Mouse (Mus musculus): ENCODE data around the gene Thumpd2. TPM values are rescaled to one million over a fixed set of nuclear protein-coding genes. Genes with fewer than 3 reads are reported as not detected.
A peak's percentile ranks its signal among the peaks of the same experiment; 100 is the strongest.

The Thumpd2 gene
- polyA plus RNA-seq, 1 experiment from 2014 or later = 5.0 TPM

- no peaks in the 10 kb centered on the region for H3K27me3 ChIP-seq (ENCODE audit: insufficient read depth, low read length)
- peaks cover 38% of the 10 kb centered on the region for H3K36me3 ChIP-seq (replicated peaks; ENCODE audit: insufficient read depth, low read length)
- DNase-seq (no peak), ATAC-seq (no peak)
- H3K4me3 ChIP-seq (ENCODE audit: low read depth, low read length) = no peak overlapping the region
- no peak overlapping the region for H3K9ac ChIP-seq (replicated peaks)
- no peaks in the 10 kb centered on the region for H3K9me3 ChIP-seq (ENCODE audit: low read length)
- no peak overlapping the region for H3K27ac ChIP-seq (ENCODE audit: low read depth)
- TF ChIP-seq EP300 (IDR thresholded peaks at IDR 0.05; ENCODE audit: low read depth) (peak; percentile 28; the same call in 1 of the 2 replicates), CTCF (IDR thresholded peaks at IDR 0.05; ENCODE audit: low read depth) (no peak)
- no peak overlapping the region for H3K4me2 ChIP-seq (ENCODE audit: low read depth, low read length)
- WGBS (ENCODE audit: insufficient replicate concordance) = 50% methylated on average over 2 of the region's 2 CpGs
- H3K4me1 ChIP-seq (ENCODE audit: insufficient read depth) = peaks cover 6% of the 10 kb centered on the region; the same call in 1 of the 2 replicates
These were observed 23.2 kb downstream of the Thumpd2 start for GRCm38 (mm10) chr17:81041662-81042061.

DNA sequence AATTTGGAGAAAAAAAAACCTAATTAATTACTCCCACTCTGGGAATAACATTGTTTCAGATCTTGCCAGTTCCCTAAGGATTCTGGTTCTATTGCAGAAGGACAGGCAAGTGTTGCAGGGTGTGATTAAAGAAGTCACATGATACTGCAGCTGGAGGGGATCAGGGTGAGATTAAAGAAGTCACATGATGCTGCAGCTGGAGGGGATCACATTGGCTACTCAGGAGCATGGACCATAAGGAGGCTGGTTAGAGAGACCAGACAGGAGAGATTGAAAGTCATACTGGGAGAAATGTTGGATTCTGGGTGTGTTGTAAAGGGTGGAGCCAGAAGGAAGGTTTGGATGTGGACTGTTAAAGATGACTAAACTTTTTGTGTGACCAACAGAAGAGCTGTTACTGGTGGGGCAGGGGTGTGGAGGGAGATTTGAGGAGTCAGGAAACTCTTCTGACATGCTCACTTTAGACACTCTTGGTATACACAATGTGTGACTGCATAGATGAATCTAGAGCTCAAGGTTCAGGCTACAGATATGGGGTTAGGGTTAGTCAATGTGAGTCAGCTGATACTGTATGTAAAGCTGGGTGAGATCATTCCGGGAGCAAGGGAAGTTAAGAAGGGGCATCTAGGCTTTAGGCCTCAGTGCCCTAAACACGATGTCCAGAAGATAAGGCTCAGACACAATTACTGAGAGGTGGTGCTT is 26.0 kb downstream of the Thumpd2 start:
- 62% methylated on average over 2 of the region's 2 CpGs for WGBS (ENCODE audit: insufficient replicate concordance)
- Histone ChIP-seq H3K4me2 (ENCODE audit: low read depth, low read length) (no peak overlapping the region), H3K4me3 (ENCODE audit: low read depth, low read length) (no peak overlapping the region), H3K4me1 (ENCODE audit: insufficient read depth) (peaks cover 6% of the 10 kb centered on the region; the same call in 1 of the 2 replicates), H3K9ac (replicated peaks) (no peak overlapping the region), H3K36me3 (replicated peaks; ENCODE audit: insufficient read depth, low read length) (peaks cover 37% of the 10 kb centered on the region), H3K27me3 (ENCODE audit: insufficient read depth, low read length) (no peaks in the 10 kb centered on the region), H3K9me3 (ENCODE audit: low read length) (no peaks in the 10 kb centered on the region), H3K27ac (ENCODE audit: low read depth) (no peak overlapping the region)
- no peak for TF ChIP-seq CTCF (IDR thresholded peaks at IDR 0.05; ENCODE audit: low read depth)
- no peak; the same call in 1 of the 2 replicates for TF ChIP-seq EP300 (IDR thresholded peaks at IDR 0.05; ENCODE audit: low read depth)
- DNase-seq (no peak), ATAC-seq (peak; percentile 80)

- Histone ChIP-seq H3K27ac (ENCODE audit: low read depth) (no peak overlapping the region), H3K4me3 (ENCODE audit: low read depth, low read length) (no peak overlapping the region), H3K4me2 (ENCODE audit: low read depth, low read length) (no peak overlapping the region), H3K9me3 (ENCODE audit: low read length) (no peaks in the 10 kb centered on the region), H3K9ac (replicated peaks) (no peak overlapping the region), H3K36me3 (replicated peaks; ENCODE audit: insufficient read depth, low read length) (peaks cover 24% of the 10 kb centered on the region), H3K27me3 (ENCODE audit: insufficient read depth, low read length) (no peaks in the 10 kb centered on the region), H3K4me1 (ENCODE audit: insufficient read depth) (peaks cover 7% of the 10 kb centered on the region; the same call in 1 of the 2 replicates)
- DNase-seq (no peak), ATAC-seq (no peak)
- TF ChIP-seq EP300 (IDR thresholded peaks at IDR 0.05; ENCODE audit: low read depth) = no peak
- TF ChIP-seq CTCF (IDR thresholded peaks at IDR 0.05; ENCODE audit: low read depth) = no peak
- WGBS (ENCODE audit: insufficient replicate concordance) = 83% methylated on average over 5 of the region's 5 CpGs
These were observed 29.5 kb downstream of the Thumpd2 start for GRCm38 (mm10) chr17:81035354-81035753.

GRCm38 (mm10) chr17:81032957-81033356 is 31.9 kb downstream of the Thumpd2 start:
- no peaks in the 10 kb centered on the region for H3K9me3 ChIP-seq (ENCODE audit: low read length)
- DNase-seq (no peak), ATAC-seq (no peak)
- H3K9ac ChIP-seq (replicated peaks) = no peak overlapping the region
- H3K27ac ChIP-seq (ENCODE audit: low read depth) = no peak overlapping the region
- H3K4me2 ChIP-seq (ENCODE audit: low read depth, low read length) = no peak overlapping the region
- WGBS (ENCODE audit: insufficient replicate concordance) = 65% methylated on average over 2 of the region's 2 CpGs
- peaks cover 7% of the 10 kb centered on the region; the same call in 1 of the 2 replicates for H3K4me1 ChIP-seq (ENCODE audit: insufficient read depth)
- H3K36me3 ChIP-seq (replicated peaks; ENCODE audit: insufficient read depth, low read length) = peaks cover 25% of the 10 kb centered on the region
- TF ChIP-seq CTCF (IDR thresholded peaks at IDR 0.05; ENCODE audit: low read depth) (no peak), EP300 (IDR thresholded peaks at IDR 0.05; ENCODE audit: low read depth) (no peak)
- no peaks in the 10 kb centered on the region for H3K27me3 ChIP-seq (ENCODE audit: insufficient read depth, low read length)
- no peak overlapping the region for H3K4me3 ChIP-seq (ENCODE audit: low read depth, low read length)

- Histone ChIP-seq H3K4me3 (ENCODE audit: low read depth, low read length) (no peak overlapping the region), H3K36me3 (replicated peaks; ENCODE audit: insufficient read depth, low read length) (peaks cover 20% of the 10 kb centered on the region), H3K4me2 (ENCODE audit: low read depth, low read length) (no peak overlapping the region), H3K9me3 (ENCODE audit: low read length) (no peaks in the 10 kb centered on the region), H3K9ac (replicated peaks) (no peak overlapping the region), H3K4me1 (ENCODE audit: insufficient read depth) (peaks cover 7% of the 10 kb centered on the region; the same call in 1 of the 2 replicates), H3K27me3 (ENCODE audit: insufficient read depth, low read length) (no peaks in the 10 kb centered on the region), H3K27ac (ENCODE audit: low read depth) (no peak overlapping the region)
- peak; percentile 90 for TF ChIP-seq EP300 (IDR thresholded peaks at IDR 0.05; ENCODE audit: low read depth)
- TF ChIP-seq CTCF (IDR thresholded peaks at IDR 0.05; ENCODE audit: low read depth) = no peak
- ATAC-seq (peak; percentile 77), DNase-seq (no peak)
- 61% methylated on average over 3 of the region's 3 CpGs for WGBS (ENCODE audit: insufficient replicate concordance)
These were observed 32.9 kb downstream of the Thumpd2 start for GRCm38 (mm10) chr17:81031830-81032442.

- H3K27ac ChIP-seq (ENCODE audit: low read depth) = no peak overlapping the region
- no peaks in the 10 kb centered on the region for H3K27me3 ChIP-seq (ENCODE audit: insufficient read depth, low read length)
- 89% methylated on average over 6 of the region's 6 CpGs for WGBS (ENCODE audit: insufficient replicate concordance)
- no peaks in the 10 kb centered on the region for H3K9me3 ChIP-seq (ENCODE audit: low read length)
- H3K9ac ChIP-seq (replicated peaks) = no peak overlapping the region
- TF ChIP-seq EP300 (IDR thresholded peaks at IDR 0.05; ENCODE audit: low read depth) = no peak
- no peak for TF ChIP-seq CTCF (IDR thresholded peaks at IDR 0.05; ENCODE audit: low read depth)
- H3K4me2 ChIP-seq (ENCODE audit: low read depth, low read length) = no peak overlapping the region
- no peak overlapping the region for H3K4me3 ChIP-seq (ENCODE audit: low read depth, low read length)
- H3K4me1 ChIP-seq (ENCODE audit: insufficient read depth) = peaks cover 7% of the 10 kb centered on the region; the same call in 1 of the 2 replicates
- ATAC-seq (no peak), DNase-seq (no peak)
- H3K36me3 ChIP-seq (replicated peaks; ENCODE audit: insufficient read depth, low read length) = peaks cover 31% of the 10 kb centered on the region
These were observed 37.6 kb downstream of the Thumpd2 start for GRCm38 (mm10) chr17:81027331-81027730.

Measured in liver, postnatal 0 days (tissue).